Mouse (Mus musculus) liver, adult 2 months (tissue): ENCODE results near the gene Col2a1. TPM values are rescaled to one million over a fixed set of nuclear protein-coding genes. Genes with fewer than 3 reads are reported as not detected.

ENCODE experiments used
- DNase-seq: peaks from one replicate; pipeline ENCODE4 v3.0.0-alpha.2; 2011; ENCODE audit warnings: low read depth, low spot score; ENCODE audit errors: extremely low read depth
- H3K27ac ChIP-seq: fragments of 200-500 bp; replicated peaks from 2 replicates; pipeline ENCODE4 v1.5.1; 2012; ENCODE audit warnings: low read depth, mild to moderate bottlenecking, control low read depth, inconsistent platforms, low read length; ENCODE audit not compliant: insufficient read depth
- H3K27me3 ChIP-seq: fragments of 200-500 bp; 2 replicates; pipeline ENCODE4 v1.6.1; 2012; ENCODE audit warnings: mild to moderate bottlenecking, moderate library complexity, low read length, inconsistent platforms; ENCODE audit not compliant: control insufficient read depth, insufficient read depth
- H3K36me3 ChIP-seq: fragments of 200-500 bp; 2 replicates; pipeline ENCODE4 v1.6.1; 2012; ENCODE audit warnings: low read length, inconsistent platforms; ENCODE audit not compliant: control insufficient read depth, insufficient read depth
- H3K4me1 ChIP-seq: fragments of 200-500 bp; 2 replicates; pipeline ENCODE4 v1.6.1; 2011; ENCODE audit warnings: low read length; ENCODE audit not compliant: control insufficient read depth, insufficient read depth
- H3K4me3 ChIP-seq: fragments of 200-500 bp; 2 replicates; pipeline ENCODE4 v1.5.1; 2011; ENCODE audit warnings: low read depth, mild to moderate bottlenecking, control low read depth, low read length, moderate library complexity; ENCODE audit not compliant: insufficient read depth
- H3K79me2 ChIP-seq: fragments of 200-500 bp; 2 replicates; pipeline ENCODE4 v1.6.1; 2012; ENCODE audit warnings: inconsistent platforms, mild to moderate bottlenecking, low read length, moderate library complexity; ENCODE audit not compliant: control insufficient read depth, insufficient read depth
- H3K9ac ChIP-seq: fragments of 200-500 bp; 2 replicates; pipeline ENCODE4 v1.6.1; 2012; ENCODE audit warnings: low read depth, mild to moderate bottlenecking, control low read depth, inconsistent platforms, low read length
- CTCF ChIP-seq: fragments of 200-500 bp; IDR thresholded peaks from 2 replicates; pipeline ENCODE4 v1.5.1; 2011; ENCODE audit warnings: low read depth, low read length, control low read depth
- POLR2A ChIP-seq: fragments of 200-500 bp; IDR thresholded peaks from 2 replicates; pipeline ENCODE4 v1.6.1; 2011; ENCODE audit warnings: low read length, control low read depth; ENCODE audit not compliant: insufficient read depth; ENCODE audit errors: extremely low read depth
- WGBS: fragments of 180-500 bp; shearing (Covaris S2); methylation state at CpG from one replicate; pipeline ENCODE4 v1.1.7; 2018; 5-methylcytosine and 5-hydroxymethylcytosine counted together
- polyA plus RNA-seq: library from polyadenylated mRNA; depleted of rRNA; stranded (reverse); fragments of >200 nt; gene quantifications from 2 replicates; pipeline ENCODE4 v1.2.3, GENCODE M21; 2012
- total RNA-seq: library from RNA; depleted of rRNA; stranded (reverse); fragments of >200 nt; gene quantifications from 2 replicates; pipeline ENCODE4 v1.2.3, GENCODE M21; 2014

Gene Col2a1
- total and polyA plus RNA-seq, 2 experiments = not detected

GRCm38 (mm10) chr15:98012810-98013209 is 8.3 kb upstream of the Col2a1 start:
- H3K9ac ChIP-seq = no peak overlapping the region
- no peak for TF ChIP-seq POLR2A
- TF ChIP-seq CTCF = no peak
- H3K27ac ChIP-seq = no peak overlapping the region
- no peak for DNase-seq
- H3K4me3 ChIP-seq = no peak overlapping the region
- no peaks in the 10 kb centered on the region for H3K4me1 ChIP-seq
- no peaks in the 10 kb centered on the region for H3K36me3 ChIP-seq
- H3K27me3 ChIP-seq = 0 out of 2 replicates have a peak, but pooled peaks cover 3% of the 10 kb centered on the region
- WGBS = 50% methylated on average over 6 of the region's 6 CpGs
- H3K79me2 ChIP-seq = no peaks in the 10 kb centered on the region

DNA sequence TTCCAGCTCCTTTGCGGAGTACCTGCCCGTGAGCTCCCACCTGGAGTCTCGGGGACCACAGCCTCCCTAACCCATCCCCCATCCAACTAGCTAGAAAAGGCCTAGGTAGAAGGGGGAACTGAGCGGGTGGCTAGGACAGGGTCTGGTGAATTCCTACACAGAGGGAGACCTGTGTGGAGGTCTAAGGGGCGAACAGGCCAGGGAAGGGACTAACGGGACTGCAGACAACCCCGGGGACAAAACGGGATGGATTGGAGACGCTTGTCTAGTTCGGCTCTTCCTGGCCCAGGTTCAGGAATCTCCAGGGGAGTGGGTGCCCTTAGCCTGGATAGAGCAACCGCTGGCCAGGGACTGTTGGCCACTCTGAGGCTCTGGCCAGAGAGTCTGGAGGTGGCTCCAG is 686 bp upstream of the Col2a1 start:
- Histone ChIP-seq H3K79me2 (no peaks in the 10 kb centered on the region), H3K9ac (no peak overlapping the region), H3K36me3 (no peaks in the 10 kb centered on the region), H3K4me1 (no peaks in the 10 kb centered on the region), H3K4me3 (no peak overlapping the region), H3K27me3 (peaks cover 26% of the 10 kb centered on the region), H3K27ac (no peak overlapping the region)
- no peak for TF ChIP-seq CTCF
- no peak for DNase-seq
- 10% methylated on average over 11 of the region's 11 CpGs for WGBS

- H3K4me3 ChIP-seq = no peak overlapping the region
- no peak overlapping the region for H3K9ac ChIP-seq
- no peak overlapping the region for H3K27ac ChIP-seq
- H3K4me1 ChIP-seq = no peaks in the 10 kb centered on the region
- 5% methylated on average over 19 of the region's 19 CpGs for WGBS
- TF ChIP-seq POLR2A (no peak), CTCF (no peak)
- peaks cover 26% of the 10 kb centered on the region for H3K27me3 ChIP-seq
- no peaks in the 10 kb centered on the region for H3K79me2 ChIP-seq
- H3K36me3 ChIP-seq = no peaks in the 10 kb centered on the region
- DNase-seq = no peak
Observed at GRCm38 (mm10) chr15:98004740-98005159, 255 bp upstream of the Col2a1 start.

DNA sequence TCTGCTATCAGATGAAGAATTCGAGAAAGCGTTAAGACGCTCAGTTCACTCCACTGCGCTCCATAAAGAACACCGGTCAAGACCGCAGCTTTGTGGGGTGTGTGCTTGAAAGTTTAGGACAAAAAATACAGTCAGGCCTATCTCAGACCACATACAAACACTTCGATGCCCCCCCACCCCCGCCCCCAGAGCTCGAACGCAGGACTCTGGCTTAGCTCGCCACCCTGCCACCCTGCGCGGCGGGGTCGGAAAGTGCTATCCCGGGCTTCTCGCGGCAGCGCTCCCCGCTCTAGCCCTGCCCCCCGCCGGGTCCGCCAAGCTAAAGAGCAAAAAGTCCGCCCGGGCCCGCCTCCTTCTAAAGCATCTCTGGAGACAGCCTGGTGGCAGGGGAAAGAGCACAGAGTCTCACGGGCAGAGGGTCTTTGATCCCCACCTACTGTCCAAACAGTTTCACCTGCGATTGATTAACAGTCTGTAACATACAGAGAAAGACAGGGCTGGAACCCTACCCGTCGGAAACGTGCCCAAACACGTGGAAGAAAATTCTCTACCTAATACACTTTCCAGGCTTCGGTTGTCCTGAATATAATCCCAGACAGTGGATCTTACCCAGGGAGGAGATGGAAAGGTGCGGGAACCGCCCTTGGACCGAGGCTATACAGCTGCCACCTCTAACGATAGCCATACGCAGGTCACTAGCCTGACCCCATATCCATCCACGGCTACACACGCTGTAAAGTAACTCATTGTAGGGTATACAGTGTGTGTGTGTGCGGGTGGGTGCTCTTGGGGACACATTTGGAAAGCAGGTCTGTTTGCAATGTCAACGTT is 1.3 kb downstream of the Col2a1 start:
- no peak overlapping the region for H3K27ac ChIP-seq
- H3K27me3 ChIP-seq = peaks cover 36% of the 10 kb centered on the region
- 1% methylated on average over 42 of the region's 42 CpGs for WGBS
- DNase-seq = no peak
- no peak overlapping the region for H3K4me3 ChIP-seq
- no peaks in the 10 kb centered on the region for H3K79me2 ChIP-seq
- H3K36me3 ChIP-seq = no peaks in the 10 kb centered on the region
- no peak for TF ChIP-seq CTCF
- TF ChIP-seq POLR2A = no peak
- no peak overlapping the region for H3K9ac ChIP-seq
- H3K4me1 ChIP-seq = no peaks in the 10 kb centered on the region

DNA sequence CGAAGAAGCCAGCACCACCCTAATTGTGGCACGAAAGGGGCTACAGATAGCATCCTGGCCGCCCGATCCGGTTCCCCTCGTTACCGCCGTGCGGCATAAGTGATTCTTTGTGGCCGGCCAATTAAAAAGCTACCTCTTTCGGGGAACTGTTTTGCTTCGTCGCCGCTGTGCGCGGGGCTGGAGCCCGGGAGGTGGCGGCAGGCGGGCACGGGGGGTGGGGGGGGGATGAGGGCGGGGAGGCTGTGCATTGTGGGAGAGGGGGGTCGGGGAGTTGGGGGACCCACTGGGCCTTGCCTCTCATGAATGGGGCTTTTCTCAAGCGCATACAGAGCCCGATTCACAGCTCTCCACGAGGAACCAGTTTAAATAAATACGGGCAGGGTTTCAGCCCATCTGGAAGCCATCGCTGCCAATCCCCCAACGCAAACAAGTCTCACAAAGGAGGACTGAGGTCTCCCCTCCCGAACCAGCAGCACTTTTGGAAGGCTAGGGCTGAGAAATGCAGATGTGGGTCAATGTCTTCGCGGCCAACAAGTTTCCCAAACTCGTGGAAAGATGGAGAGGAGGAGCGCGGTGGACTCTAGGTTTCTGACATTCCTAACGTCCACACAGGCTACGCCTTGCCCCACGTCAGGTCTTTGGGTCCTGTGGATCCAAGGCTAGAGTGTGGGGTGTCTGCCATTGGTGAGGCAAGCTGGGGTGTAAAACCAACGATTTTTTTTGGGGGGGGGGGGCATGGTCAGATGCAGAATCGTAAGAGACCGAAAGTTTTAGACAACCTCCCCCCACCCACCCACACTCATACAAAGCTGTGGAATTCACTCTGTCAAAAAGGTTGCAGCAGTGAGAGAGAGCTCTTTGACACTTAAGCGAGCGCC is 2.1 kb downstream of the Col2a1 start:
- Histone ChIP-seq H3K4me3 (no peak overlapping the region), H3K27me3 (peaks cover 36% of the 10 kb centered on the region), H3K27ac (no peak overlapping the region), H3K4me1 (no peaks in the 10 kb centered on the region), H3K79me2 (no peaks in the 10 kb centered on the region), H3K36me3 (no peaks in the 10 kb centered on the region), H3K9ac (no peak overlapping the region)
- TF ChIP-seq POLR2A (no peak), CTCF (no peak)
- no peak for DNase-seq
- WGBS = 2% methylated on average over 42 of the region's 42 CpGs
